Mouse (Mus musculus): ENCODE results near the gene Aldh1l1. TPM values are rescaled to one million over a fixed set of nuclear protein-coding genes. Genes with fewer than 3 reads are reported as not detected.

The Aldh1l1 gene
- total RNA-seq (2021), result 10 to 100 TPM; 43.9 to 52.3 TPM
- long read RNA-seq, full-length matches to known transcripts, result 28 of 59 reads
- long read RNA-seq, partial matches to known transcripts, result 26 of 59 reads
- long read RNA-seq, other reads (novel, unspliced or antisense), result 5 of 59 reads

GRCm38 (mm10) chr6:90486176-90486921 lies at the start of gene Aldh1l1:
Aldh1l1 (plus strand) TSS chr6:90486427.
- no peak for DNase-seq (ENCODE audit: low spot score in 2 of 2)

- no peak for DNase-seq (ENCODE audit: low spot score in 2 of 2)
Measured at GRCm38 (mm10) chr6:90437041-90437440, 49.2 kb upstream of the Aldh1l1 start.

- DNase-seq (ENCODE audit: low spot score in 2 of 2), result peak in 1 of 2 experiments; percentile 50
Measured at GRCm38 (mm10) chr6:90446883-90447282, 39.3 kb upstream of the Aldh1l1 start.

GRCm38 (mm10) chr6:90450179-90450578 lies 36.0 kb upstream of the Aldh1l1 start:
- DNase-seq (ENCODE audit: low spot score in 2 of 2), result peak; percentile 85 to 87

- peak; percentile 53 to 59 for DNase-seq (ENCODE audit: low spot score in 2 of 2)
Measured at GRCm38 (mm10) chr6:90450697-90451096, 35.5 kb upstream of the Aldh1l1 start.

GRCm38 (mm10) chr6:90451512-90451911 lies 34.7 kb upstream of the Aldh1l1 start:
- DNase-seq (ENCODE audit: low spot score in 2 of 2), result no peak

GRCm38 (mm10) chr6:90452603-90453002 lies 33.6 kb upstream of the Aldh1l1 start:
- DNase-seq (ENCODE audit: low spot score in 2 of 2), result no peak

- no peak for DNase-seq (ENCODE audit: low spot score in 2 of 2)
Measured at GRCm38 (mm10) chr6:90453751-90454150, 32.5 kb upstream of the Aldh1l1 start.

- no peak for DNase-seq (ENCODE audit: low spot score in 2 of 2)
Measured at GRCm38 (mm10) chr6:90457421-90457820, 28.8 kb upstream of the Aldh1l1 start.

- DNase-seq (ENCODE audit: low spot score in 2 of 2), result no peak
Measured at GRCm38 (mm10) chr6:90461181-90461580, 25.0 kb upstream of the Aldh1l1 start.

- DNase-seq (ENCODE audit: low spot score in 2 of 2), result no peak
Measured at GRCm38 (mm10) chr6:90461771-90462170, 24.5 kb upstream of the Aldh1l1 start.

GRCm38 (mm10) chr6:90462181-90462706 lies 24.0 kb upstream of the Aldh1l1 start, which contains the start of gene Klf15:
Klf15 (plus strand) TSS chr6:90462576.
- peak; percentile 74 to 81 for DNase-seq (ENCODE audit: low spot score in 2 of 2)

GRCm38 (mm10) chr6:90462841-90463227 lies 23.4 kb upstream of the Aldh1l1 start:
- DNase-seq (ENCODE audit: low spot score in 2 of 2), result peak in 1 of 2 experiments; percentile 48

- DNase-seq (ENCODE audit: low spot score in 2 of 2), result peak; percentile 80 to 86
Measured at GRCm38 (mm10) chr6:90463228-90463862, 22.9 kb upstream of the Aldh1l1 start.

GRCm38 (mm10) chr6:90463890-90464421 lies 22.3 kb upstream of the Aldh1l1 start:
- DNase-seq (ENCODE audit: low spot score in 2 of 2), result peak in 1 of 2 experiments; percentile 36

GRCm38 (mm10) chr6:90465028-90465640 lies 21.1 kb upstream of the Aldh1l1 start:
- no peak for DNase-seq (ENCODE audit: low spot score in 2 of 2)

GRCm38 (mm10) chr6:90466079-90466478 lies 20.1 kb upstream of the Aldh1l1 start:
- no peak for DNase-seq (ENCODE audit: low spot score in 2 of 2)

- DNase-seq (ENCODE audit: low spot score in 2 of 2), result no peak
Measured at GRCm38 (mm10) chr6:90466847-90467410, 19.3 kb upstream of the Aldh1l1 start.

GRCm38 (mm10) chr6:90468216-90468615 lies 18.0 kb upstream of the Aldh1l1 start:
- DNase-seq (ENCODE audit: low spot score in 2 of 2), result no peak

- DNase-seq (ENCODE audit: low spot score in 2 of 2), result no peak
Measured at GRCm38 (mm10) chr6:90469041-90469440, 17.2 kb upstream of the Aldh1l1 start.

- no peak for DNase-seq (ENCODE audit: low spot score in 2 of 2)
Measured at GRCm38 (mm10) chr6:90470255-90470654, 16.0 kb upstream of the Aldh1l1 start.

All from layer of hippocampus, postnatal 10 days (tissue).